Mouse (Mus musculus) spleen, postnatal 36 days (tissue): ENCODE data around the gene Sv2c.
"Not testable (repeated sequence)": the region's sequence is repeated elsewhere in the genome, so short reads cannot be mapped to it uniquely, and the experiment has no call there.

Experiments
- DNase-seq, 2 experiments: peaks; one replicate each; pipeline ENCODE4 v3.0.0; 2022; ENCODE audit warnings: low spot score in 2 of 2, mixed read lengths in 1 of 2

The Sv2c gene

DNA sequence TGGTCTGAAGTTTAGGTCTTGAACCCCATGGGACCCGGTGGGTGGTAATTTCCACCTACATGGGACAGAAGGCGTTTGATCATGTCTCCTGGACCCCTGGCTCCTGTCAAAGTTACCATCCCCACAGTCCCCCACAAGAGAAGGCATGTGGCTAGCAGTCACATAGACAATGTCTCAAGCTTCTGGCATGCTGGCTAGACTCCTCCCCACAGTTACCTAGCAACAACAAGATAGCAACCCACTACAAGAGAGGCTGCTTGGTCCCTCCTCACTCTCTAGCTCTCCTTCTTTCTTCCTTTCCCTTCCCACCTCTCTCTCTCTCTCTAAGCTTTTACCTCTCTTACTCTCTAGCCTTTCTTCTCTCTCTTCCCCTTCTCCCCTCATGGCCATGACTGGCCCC, 164.3 kb downstream of the Sv2c start:
- not testable (repeated sequence) for DNase-seq

DNA sequence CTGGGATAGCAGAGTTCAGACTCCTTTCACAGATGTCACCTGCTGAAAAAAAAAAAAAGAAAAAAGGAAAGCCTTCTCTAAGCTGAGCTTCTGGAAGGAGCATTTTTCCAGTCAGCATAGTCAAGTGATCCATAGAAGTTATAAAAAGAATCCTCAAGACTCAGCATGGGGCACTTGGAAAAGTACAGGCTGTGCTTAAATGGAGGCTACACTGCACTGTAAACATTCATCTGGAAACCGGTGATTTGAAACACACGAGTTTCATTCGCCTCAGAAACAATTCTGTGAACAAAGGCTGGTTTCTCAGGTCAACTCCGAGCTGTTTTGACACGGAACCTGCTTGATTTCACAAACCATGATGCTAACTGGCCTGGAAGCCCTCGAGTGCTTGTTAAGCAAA, 165.6 kb downstream of the Sv2c start:
- DNase-seq, result no peak

DNA sequence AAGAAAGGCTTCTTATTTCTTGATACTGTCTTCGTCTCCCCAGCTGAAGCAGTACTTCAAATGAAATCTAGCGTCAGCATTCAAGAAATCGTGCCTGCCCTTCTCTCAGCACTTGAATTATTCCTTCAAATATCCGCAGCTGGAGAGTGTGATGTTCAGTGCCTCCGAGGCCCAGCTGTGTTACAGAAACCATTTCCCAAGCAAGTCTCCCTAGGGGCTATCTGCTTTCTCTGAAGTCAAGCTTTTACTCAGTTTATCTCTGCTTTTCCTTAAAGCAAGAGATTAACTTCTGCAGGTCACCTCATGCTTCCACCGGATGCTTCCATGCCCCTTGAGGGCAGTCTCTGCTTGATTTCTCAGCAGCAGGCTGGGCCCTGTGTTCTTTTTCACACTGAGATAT, 166.8 kb downstream of the Sv2c start:
- no peak for DNase-seq

DNA sequence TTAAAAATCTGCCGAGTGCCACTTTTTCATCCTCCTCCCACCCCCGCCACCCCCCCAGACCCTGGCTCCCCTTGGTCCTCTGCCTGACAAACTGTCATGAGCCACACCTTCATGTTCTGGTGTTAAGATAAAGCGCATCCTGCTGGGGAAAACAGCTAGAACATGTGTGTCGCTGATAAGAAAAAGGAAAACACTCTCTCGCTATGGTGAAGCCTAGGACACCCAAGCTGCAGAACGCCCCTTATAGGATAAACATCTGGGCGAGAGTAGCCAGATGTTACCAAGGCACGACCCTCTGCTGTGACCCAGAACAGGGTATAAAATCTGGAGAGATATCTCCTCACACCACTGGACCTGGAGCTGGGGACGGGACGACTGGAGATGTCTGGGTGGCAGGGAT, 167.2 kb downstream of the Sv2c start:
- peak in 1 of 2 experiments; percentile 36 for DNase-seq

DNA sequence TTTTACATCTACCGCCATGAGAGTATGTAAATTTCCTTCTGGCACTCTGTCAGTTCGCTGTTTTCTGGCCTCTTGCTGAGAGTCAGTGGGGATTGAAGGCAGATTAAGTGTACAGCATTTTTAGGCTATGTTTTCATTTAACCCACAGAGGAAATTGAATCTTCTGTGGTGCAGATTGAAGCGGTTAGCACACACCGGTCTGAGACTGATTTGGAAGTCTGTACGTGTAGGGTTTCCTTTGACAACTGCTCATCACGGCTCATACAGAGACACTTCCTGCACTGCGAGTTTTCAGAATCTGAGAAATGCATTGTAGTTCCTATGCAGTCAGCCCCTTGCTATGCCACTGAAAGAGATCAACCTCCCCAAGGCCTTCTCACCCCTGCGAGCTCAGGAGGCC, 168.2 kb downstream of the Sv2c start:
- DNase-seq, result peak in 1 of 2 experiments; percentile 26

DNA sequence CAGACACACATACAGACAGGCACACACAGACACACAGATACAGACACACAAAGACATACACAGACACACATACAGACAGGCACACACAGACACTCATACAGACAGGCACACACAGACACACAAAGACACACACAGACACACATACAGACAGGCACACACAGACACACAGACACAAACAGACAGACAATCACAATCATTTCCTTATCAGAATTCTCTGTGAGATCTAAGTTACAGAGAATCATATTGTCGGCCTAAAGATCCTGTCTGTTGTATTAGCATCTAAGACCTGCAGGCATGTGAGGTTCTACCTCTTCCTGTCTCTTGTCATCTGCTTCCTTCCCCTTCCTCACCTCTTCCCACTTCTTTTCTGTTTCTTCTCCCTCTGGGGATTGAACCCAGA, 168.7 kb downstream of the Sv2c start:
- no peak for DNase-seq

DNA sequence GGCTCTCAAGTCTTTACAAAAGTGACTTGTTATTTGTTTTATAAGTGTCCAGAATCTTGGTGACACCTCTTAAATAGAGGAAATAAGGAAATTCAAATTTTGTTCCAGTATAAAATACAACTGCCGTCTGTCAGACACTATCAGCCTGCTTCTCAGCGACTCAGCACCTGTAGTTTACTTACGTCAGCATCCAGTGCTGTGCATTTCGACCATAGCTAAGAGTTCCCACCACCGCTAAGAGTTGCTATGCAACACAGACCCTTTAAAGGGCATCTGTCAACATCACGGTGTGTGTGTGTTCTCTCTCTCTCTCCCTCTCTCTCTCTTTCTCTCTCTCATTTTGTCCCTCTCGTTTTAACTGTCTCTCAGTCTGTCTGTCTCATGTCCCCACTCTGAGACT, 170.5 kb downstream of the Sv2c start:
- no peak for DNase-seq

DNA sequence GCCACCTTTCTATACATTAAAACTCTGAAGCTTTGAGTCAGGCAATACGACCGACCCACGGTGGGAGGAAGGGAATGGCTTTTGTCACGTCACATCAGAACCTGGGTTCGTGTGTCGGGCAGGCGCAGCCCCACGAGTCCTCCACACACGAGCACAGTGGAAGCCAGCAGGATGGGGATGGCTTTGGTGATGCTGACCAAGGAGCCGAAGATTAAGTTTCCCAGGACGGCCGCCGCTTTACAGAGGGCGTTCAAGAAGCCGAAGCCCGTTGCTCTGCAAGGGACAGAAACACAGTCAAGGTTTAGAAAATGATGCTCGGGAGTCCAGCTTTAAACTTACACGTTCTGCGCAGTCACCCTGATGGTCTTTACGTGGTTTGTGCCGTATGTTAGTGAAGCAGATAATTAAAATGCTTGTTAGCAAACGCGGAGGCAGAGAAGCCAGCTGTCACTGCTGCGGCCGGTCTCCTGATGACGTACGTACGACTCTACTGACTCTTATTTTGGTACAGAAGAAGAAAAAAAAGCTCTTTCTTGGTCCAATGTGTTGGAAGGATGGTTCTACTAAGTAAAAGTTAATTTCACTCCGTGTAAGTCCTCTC, 171.1 kb downstream of the Sv2c start:
- DNase-seq, result no peak

DNA sequence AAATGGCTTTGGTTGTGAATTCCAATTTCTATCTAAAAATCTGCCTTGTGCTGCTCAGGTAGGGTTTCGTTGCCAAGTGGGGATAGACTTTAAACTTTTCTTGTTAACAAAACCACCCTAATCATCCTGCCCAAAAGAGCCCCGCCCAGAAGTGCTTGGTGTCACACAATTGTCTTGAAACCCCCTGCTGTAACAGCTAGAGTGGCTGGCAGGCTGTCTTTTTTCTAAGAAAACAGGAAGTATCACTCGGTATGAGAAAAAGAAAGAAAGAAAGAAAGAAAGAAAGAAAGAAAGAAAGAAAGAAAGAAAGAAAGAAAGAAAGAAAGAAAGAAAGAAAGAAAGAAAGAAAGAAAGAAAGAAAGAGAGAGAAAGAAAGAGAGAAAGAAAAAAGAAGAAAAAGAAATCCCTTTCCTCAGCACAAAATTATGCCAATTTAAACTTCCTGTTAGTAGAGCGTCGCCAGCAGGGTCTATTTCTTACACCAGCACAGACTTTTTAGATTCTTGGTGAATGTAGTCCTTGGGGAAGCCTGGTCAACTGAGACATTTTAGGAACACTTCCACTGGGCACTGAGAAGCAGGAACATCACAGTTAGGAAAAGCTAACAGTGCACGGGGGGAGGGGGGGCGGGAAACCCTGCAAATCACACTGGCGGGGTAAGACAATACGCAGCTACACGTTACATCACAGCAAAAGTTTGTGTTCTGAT, 171.7 kb downstream of the Sv2c start:
- peak; percentile 36 to 54 for DNase-seq

DNA sequence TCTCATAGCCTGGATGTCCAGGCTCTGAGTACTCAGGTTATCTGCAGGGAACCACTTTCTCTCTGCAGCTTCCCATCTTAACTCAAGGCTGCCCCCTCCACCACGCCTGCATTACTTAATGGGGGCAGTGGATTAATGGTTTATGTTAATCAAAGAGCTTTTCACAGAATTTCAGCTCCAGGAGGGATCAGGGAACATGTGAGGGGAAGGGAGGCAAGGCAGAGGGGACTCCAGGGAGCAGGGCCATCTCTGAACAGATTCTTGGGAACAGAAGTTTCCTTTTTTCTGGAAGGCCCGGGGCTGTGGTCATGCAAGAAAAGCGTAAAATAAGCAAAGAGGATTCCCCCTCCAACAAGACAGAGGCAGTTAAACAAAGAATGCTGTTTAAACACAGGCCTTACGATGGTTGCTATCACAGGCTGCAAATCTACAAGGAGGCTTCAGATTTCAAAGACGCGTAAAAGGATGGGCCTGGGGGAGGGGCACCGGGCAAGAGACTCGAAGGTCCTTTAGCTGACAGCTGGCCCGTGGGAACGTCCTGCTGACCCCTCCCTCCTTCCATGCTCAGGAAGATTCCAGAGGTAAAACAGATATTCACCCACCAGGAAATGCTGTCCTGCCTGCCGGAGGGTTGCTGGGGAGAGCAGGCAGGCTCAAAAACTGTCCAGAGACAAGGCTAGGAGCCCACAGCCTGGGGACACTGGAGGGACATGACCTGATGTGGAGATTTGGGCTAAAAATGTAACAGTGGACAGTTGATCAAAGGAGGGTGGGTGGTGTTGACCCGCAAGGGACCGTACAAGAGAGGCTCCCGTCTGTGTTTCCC, 172.5 kb downstream of the Sv2c start:
- no peak for DNase-seq

DNA sequence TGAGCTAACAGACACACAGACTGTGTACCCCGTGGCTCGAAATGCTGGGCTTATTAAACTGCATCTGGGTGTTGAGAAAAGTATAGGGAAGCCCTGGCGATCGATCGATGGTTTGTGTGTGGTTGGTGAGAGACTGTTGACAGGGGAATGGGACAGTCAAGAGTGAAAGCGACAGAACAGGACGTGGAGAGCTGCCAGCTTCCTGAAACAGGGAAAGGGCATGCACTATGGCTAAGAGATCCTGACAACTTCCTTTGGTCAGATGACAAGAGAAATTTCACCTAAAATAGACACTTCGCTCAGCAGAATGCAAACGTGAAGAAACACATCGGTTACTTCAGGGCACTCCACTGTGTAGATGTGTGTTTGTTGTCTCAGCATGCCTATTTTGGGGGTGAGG, 175.2 kb downstream of the Sv2c start:
- no peak for DNase-seq

DNA sequence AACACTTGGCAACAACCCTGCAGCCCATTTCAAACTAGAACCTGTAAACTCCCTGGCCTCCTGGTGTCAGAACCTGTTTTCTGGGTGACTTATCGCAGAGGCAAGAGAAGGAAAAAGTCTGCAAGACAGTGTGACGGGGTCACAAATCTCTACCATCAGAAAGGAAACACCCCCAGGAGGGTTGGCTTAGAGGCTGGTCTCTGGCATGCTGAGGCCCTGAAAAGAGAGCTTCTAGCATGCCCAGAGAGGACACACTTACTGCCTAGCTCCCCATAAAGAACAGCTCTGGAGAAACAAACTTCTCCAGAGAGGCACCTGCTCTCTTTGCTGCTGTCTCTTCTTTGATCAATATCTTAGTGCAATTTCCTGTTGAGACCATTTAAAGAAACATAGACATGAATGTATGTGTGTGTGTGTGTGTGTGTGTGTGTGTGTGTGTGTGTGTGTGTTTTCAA, 176.0 kb downstream of the Sv2c start:
- DNase-seq, result no peak

DNA sequence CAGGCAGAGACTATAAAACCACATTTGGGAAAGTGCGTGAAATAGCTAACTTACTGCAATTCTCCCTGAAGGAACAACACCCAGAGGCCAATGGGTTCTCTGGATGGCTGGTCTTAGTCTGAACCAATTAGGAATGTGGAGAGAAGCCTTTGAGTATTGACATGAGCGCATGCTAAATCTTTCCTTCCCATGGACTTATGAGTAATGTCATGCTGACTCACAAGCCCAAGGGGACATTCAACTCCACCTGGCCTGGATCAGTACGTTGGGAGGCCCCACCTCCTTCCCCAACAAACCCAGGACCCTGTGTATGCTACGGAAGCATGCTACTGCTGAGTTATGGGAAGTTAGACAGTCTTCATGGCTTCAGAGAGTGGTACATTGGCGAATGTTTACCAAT, 177.2 kb downstream of the Sv2c start:
- DNase-seq, result no peak

DNA sequence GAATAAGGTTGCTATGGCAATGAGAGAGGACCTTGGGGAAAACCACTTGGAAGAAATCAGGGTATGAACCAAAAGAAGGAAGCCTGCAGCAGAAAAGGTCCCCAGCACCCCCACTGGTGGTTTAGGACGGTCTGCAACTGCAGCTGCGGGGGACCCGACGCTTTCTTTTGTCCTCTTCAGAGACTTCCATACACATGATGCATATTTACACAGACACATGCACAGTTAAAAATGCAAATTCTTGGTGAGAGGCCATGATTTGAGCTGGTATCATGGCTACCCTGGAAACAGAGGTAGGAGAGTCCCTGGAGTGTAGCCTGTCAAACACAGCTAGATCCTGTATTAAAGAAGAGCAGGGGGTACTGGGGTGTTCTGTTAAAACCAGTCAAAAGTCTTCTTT, 178.7 kb downstream of the Sv2c start:
- no peak for DNase-seq

DNA sequence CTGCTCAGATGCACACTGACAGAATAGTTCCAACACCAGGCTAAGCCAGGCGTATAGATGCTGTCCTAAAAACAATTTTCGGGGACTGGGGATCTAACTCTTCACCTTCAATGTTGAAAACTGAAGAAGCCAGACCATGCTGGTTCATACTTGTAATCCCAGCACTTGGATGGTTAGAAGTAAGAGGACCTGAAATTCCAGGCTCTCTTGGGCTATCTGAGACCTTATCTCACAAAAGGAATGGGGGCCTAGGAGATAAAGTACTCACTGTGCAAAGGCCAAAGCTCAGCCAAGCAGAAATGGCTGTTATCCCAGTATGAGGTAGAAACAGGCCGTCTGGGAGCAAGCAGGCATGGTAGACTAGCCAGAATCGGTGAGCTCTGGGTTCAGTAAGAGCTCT, 180.1 kb downstream of the Sv2c start:
- DNase-seq, result no peak

DNA sequence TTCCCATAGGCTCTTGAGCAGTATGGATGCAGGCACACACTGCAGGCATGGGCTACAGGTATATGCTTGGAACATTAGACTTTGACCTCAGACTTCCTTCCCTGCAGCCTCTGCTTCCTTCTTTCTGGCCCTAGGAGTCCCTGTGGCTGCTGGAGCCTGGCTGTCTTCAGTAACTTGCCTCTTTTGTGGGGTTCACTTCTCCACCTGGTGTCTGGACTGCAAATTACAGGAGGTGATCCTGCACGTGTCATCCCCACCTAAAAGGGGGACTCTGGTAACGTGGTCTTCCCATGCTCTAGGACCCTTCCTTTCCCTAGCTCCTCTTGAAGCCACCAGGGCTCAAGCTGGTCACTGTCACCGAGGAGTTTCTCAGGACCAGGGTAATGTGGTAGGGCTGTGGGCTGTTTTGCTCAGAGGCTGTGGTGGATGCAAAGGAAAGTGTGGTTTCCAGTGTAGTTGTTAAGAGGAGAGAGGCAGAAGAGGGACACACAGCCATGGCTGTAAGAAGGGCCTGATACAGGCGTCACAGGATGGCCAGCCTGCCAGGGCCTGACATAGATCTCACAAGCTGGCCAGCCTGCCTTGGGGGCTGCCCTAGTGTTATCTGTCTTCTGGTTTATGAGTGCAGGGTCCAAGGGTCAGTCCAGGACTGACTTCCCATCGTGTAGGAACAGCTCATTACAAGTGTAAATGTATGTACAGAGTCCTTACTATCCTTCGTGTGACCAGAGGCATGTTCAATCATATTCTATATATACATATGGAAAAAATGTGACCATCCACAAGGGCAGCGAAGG, 181.1 kb downstream of the Sv2c start:
- DNase-seq, result peak in 1 of 2 experiments; percentile 52

DNA sequence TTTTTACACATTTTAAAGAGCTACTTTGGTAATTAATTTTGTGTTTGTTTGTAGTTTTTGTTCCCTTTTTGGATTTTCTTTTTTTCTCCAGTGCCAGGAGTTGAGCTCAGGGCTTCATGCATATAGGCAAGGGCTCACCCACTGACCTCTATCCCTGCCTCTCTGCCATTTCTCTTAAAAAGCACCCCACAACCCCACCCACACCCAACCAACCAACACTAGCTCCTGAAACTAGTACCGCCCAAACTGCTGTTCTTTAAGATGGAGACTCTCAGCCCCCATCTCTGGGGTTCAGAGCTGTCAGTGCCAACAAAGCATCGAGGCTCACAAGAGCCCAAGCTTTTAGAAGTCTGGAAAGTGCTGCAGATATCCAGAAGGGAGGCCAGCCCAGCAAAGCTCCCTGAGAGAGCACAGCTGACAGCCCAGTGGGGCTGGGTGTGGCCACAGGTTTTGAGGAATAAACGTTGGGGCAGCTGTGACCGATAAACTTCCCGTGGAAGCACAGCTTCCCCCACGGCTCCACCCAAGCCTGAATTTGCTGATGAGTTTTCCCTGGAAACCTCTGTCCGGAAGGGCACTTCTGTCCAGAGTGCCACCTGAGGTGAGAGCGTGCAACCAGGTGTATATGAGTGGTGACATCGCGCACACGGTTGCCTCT, 181.8 kb downstream of the Sv2c start:
- no peak for DNase-seq

DNA sequence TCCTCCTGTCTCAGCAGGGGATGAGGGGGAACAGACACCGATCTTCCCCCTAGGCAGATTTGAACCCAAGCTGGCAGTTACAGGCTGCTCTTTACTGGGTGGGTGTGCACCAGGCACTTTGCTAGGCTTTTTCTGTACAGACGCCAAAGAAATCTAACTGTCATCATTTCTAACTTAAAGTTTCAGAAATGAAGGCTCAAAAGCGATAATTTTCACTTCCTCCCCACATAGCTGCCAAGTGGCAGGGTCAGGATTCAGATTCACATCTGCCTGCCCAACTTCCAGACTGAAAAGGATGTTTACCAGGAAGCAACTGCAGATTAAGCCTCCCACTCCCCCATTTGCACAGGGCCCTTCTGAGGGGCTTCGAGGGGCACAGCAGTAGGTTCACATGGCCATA, 183.0 kb downstream of the Sv2c start:
- no peak for DNase-seq

DNA sequence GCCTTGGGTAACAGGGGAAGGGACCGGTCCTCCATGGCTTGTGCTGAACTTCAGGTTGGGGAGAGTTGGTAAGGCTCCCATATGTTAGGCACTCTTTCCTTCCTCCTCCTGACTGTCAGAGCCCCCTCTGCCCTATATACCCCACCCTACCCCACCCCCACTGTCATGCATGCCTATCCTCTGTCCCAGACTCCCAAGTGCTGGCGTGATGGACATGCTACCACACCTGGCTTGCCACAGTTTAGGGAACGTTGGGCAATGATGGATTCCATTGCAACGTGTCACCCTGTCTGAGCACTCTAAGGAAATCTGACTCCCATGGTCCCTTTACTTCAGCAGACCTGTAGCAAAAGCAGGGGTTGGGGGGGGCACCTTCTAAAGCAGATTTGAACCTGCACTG, 183.6 kb downstream of the Sv2c start:
- no peak for DNase-seq

DNA sequence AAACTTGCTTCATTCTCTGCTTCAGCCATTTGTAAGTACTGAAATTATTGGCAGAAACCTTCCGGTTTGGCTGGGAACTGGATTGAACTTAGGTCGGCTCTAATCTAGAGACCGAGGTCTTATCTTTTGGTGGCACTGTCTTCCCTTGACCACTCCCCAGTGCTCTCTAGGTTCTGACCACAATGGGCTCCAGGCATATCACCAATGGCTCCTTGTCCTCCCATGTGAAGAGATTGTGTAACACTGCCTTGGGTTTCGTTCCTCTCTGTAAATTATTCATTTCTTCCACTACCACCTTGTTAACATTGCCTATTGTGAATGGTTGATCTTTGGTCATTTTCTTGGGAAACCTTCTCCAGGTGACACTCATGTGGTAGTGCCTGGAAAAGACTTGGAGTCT, 184.0 kb downstream of the Sv2c start:
- no peak for DNase-seq

DNA sequence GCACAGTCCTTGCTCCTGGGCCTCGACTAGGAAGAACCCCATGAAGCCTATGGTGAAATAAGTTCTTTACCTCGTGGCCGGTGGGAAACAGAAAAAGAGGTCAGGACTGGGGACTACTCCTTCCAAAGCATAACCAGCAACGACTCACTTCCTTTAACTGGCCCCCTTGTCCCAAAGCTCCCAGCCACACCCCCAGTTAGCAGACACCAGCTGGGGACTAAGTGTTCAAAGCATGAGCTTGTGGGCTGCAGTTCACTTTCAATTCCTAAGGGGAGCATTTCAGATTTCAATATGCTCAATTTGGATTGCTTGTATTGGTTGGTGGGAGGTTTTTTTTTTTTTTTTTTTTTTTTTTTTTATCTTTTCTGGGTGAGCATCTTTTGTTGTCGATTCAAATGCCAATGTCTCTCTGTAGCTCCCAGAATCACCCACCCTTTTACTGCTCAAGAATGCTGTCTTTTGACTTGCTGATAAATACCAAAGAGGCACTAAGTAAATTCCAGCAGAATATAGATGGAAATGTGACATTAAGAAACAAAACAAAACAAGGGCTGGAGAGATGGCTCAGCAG, 186.4 kb downstream of the Sv2c start:
- no peak for DNase-seq
